Mouse (Mus musculus) right cerebral cortex, adult 18-20 months (tissue): ENCODE results near the gene Snapc2.

Experiments
- DNase-seq: peaks from one replicate; pipeline ENCODE4 v3.0.0; 2022; ENCODE audit warnings: mixed read lengths

Snapc2 gene

DNA sequence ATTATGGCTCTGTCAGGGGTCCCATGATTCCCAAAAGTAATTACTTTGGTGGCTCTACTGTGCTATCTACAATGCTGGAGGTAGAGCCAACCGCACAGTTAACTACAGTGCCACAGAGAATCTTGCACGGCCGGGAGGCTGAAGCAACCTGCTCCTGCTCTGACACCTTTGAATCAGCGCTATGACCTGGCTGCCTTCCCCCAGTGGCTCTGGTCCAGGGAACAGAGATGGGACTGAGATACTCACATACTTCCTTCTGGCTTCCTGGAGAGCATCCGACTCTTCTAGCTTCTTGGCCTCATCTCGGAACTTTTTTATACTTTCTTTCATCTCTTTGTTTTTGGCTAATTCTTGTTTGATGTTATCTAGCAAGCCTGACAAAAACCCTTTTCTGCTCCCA lies 16.7 kb downstream of the Snapc2 start:
- DNase-seq = no peak

GRCm38 (mm10) chr8:4275275-4276110 lies 22.6 kb downstream of the Snapc2 start, which contains the start of gene Timm44:
TSS of gene Timm44 (minus strand) at chr8:4275913.
- DNase-seq = peak; percentile 98

GRCm38 (mm10) chr8:4276111-4276465 lies 23.2 kb downstream of the Snapc2 start:
- no peak for DNase-seq

DNA sequence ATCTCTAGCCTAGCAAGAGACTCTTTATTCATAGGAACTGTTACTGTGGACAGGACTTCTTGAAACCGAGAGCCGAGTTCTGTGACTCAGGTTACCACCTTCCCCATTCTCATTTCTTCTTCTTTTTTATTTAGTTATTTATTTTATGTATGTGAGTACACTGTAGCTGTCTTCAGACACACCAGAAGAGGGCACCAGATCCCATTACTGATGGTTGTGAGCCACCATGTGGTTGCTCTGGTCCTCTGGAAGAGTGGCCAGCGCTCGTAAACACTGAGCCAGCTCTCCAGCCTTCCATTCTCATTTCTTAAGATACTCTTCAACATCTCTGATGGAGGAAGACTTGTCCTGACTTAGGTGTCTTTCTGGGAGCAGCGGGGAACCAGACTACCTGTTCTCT lies 39.9 kb downstream of the Snapc2 start:
- DNase-seq = no peak

DNA sequence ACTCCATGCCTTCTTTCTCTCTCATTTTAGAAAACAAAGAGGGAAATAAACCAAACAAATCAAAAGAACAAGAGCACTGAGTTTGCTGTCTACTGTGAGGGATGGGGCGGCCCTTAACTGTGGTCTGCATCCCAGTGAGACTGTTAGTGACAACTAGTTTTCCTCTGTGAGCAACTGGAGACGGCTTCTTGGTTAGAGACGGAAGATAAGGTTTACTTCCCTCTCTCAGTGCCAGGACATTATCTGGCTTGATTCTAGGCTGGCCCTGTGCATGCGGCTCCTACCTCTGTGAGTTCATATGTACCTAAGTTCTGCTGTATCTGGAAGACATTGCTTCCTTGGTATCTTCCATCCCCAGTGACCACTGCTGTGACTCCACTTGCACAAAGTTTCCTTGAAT lies 44.9 kb downstream of the Snapc2 start:
- DNase-seq = no peak

GRCm38 (mm10) chr8:4304124-4304547 lies 51.3 kb downstream of the Snapc2 start:
- DNase-seq = no peak
